Mouse (Mus musculus): ENCODE measurements around the gene Usp39.

Gene Usp39

GRCm38 (mm10) chr6:72313124-72313867 lies 31.7 kb downstream of the Usp39 start:
- in situ Hi-C loops (cut with MboI; ENCODE audit: unreplicated experiment in 2 of 2): no loop called here

GRCm38 (mm10) chr6:72312198-72312597 lies 32.8 kb downstream of the Usp39 start:
- in situ Hi-C loops (cut with MboI; ENCODE audit: unreplicated experiment in 2 of 2): no loop called here

- in situ Hi-C loops (cut with MboI; ENCODE audit: unreplicated experiment in 2 of 2): no loop called here
These were observed 41.5 kb downstream of the Usp39 start for GRCm38 (mm10) chr6:72303510-72303909.

GRCm38 (mm10) chr6:72302349-72302925 lies 42.5 kb downstream of the Usp39 start:
- in situ Hi-C loops (cut with MboI; ENCODE audit: unreplicated experiment in 2 of 2): no loop called here

- in situ Hi-C loops (cut with MboI; ENCODE audit: unreplicated experiment in 2 of 2): no loop called here
These were observed 47.2 kb downstream of the Usp39 start for GRCm38 (mm10) chr6:72297825-72298224.

- in situ Hi-C loops (cut with MboI; ENCODE audit: unreplicated experiment in 2 of 2): no loop called here
These were observed 51.9 kb downstream of the Usp39 start for GRCm38 (mm10) chr6:72292972-72293651.

GRCm38 (mm10) chr6:72289484-72289883 lies 55.5 kb downstream of the Usp39 start:
- in situ Hi-C loops (cut with MboI; ENCODE audit: unreplicated experiment in 2 of 2): no loop called here

- in situ Hi-C loops (cut with MboI; ENCODE audit: unreplicated experiment in 2 of 2): loop anchor here (5.0 kb wide), 1 partner anchor 123 kb away; no protein-coding TSS in a partner anchor
These were observed 61.1 kb downstream of the Usp39 start for GRCm38 (mm10) chr6:72283914-72284313.

GRCm38 (mm10) chr6:72280410-72280998 lies 64.5 kb downstream of the Usp39 start:
- in situ Hi-C loops (cut with MboI; ENCODE audit: unreplicated experiment in 2 of 2): loop anchor here (5.0 kb wide), 1 partner anchor 127 kb away; no protein-coding TSS in a partner anchor

GRCm38 (mm10) chr6:72279505-72279904 lies 65.5 kb downstream of the Usp39 start:
- in situ Hi-C loops (cut with MboI; ENCODE audit: unreplicated experiment in 2 of 2): no loop called here

- in situ Hi-C loops (cut with MboI; ENCODE audit: unreplicated experiment in 2 of 2): no loop called here
These were observed 66.1 kb downstream of the Usp39 start for GRCm38 (mm10) chr6:72278835-72279234.

- in situ Hi-C loops (cut with MboI; ENCODE audit: unreplicated experiment in 2 of 2): no loop called here
These were observed 67.3 kb downstream of the Usp39 start for GRCm38 (mm10) chr6:72277508-72278166.

- in situ Hi-C loops (cut with MboI; ENCODE audit: unreplicated experiment in 2 of 2): no loop called here
These were observed 68.0 kb downstream of the Usp39 start for GRCm38 (mm10) chr6:72276972-72277441.

GRCm38 (mm10) chr6:72276141-72276540 lies 68.8 kb downstream of the Usp39 start:
- in situ Hi-C loops (cut with MboI; ENCODE audit: unreplicated experiment in 2 of 2): no loop called here

- in situ Hi-C loops (cut with MboI; ENCODE audit: unreplicated experiment in 2 of 2): no loop called here
These were observed 69.5 kb downstream of the Usp39 start for GRCm38 (mm10) chr6:72275527-72275926.

GRCm38 (mm10) chr6:72273153-72273552 lies 71.8 kb downstream of the Usp39 start:
- in situ Hi-C loops (cut with MboI; ENCODE audit: unreplicated experiment in 2 of 2): no loop called here

GRCm38 (mm10) chr6:72272161-72272696 lies 72.8 kb downstream of the Usp39 start:
- in situ Hi-C loops (cut with MboI; ENCODE audit: unreplicated experiment in 2 of 2): no loop called here

GRCm38 (mm10) chr6:72270952-72271519 lies 73.9 kb downstream of the Usp39 start:
- in situ Hi-C loops (cut with MboI; ENCODE audit: unreplicated experiment in 2 of 2): no loop called here

GRCm38 (mm10) chr6:72270258-72270657 lies 74.7 kb downstream of the Usp39 start:
- in situ Hi-C loops (cut with MboI; ENCODE audit: unreplicated experiment in 2 of 2): no loop called here
